Mouse (Mus musculus) midbrain, embryonic 10.5 days (tissue): ENCODE results near the gene Tapbp. TPM values are rescaled to one million over a fixed set of nuclear protein-coding genes. Genes with fewer than 3 reads are reported as not detected.
A peak's percentile ranks its signal among the peaks of the same experiment; 100 is the strongest.

Experiments used
- DNase-seq: peaks from one replicate; pipeline ENCODE4 v3.0.0-alpha.2; 2017; ENCODE audit warnings: low spot score
- H3K27ac ChIP-seq: fragments of 300-500 bp; sonication (generic); replicated peaks from 2 replicates; pipeline ENCODE4 v1.5.1; 2016; ENCODE audit warnings: mild to moderate bottlenecking
- H3K27me3 ChIP-seq: fragments of 300-500 bp; sonication (generic); 2 replicates; pipeline ENCODE4 v1.6.1; 2016; ENCODE audit warnings: low read depth, mild to moderate bottlenecking; ENCODE audit not compliant: poor library complexity, severe bottlenecking
- H3K36me3 ChIP-seq: fragments of 300-500 bp; sonication (generic); 2 replicates; pipeline ENCODE4 v1.6.1; 2016; ENCODE audit warnings: mild to moderate bottlenecking, moderate library complexity
- H3K4me1 ChIP-seq: fragments of 300-500 bp; sonication (generic); 2 replicates; pipeline ENCODE4 v1.6.1; 2016
- H3K4me3 ChIP-seq: fragments of 300-500 bp; sonication (generic); 2 replicates; pipeline ENCODE4 v1.5.1; 2016; ENCODE audit warnings: mild to moderate bottlenecking, moderate library complexity
- H3K9me3 ChIP-seq: fragments of 300-500 bp; sonication (generic); replicated peaks from 2 replicates; pipeline ENCODE4 v1.6.1; 2016; ENCODE audit warnings: mild to moderate bottlenecking
- WGBS: fragments of 180-500 bp; shearing (Covaris S2); methylation state at CpG from one replicate; pipeline ENCODE4 v1.1.7; 2016; 5-methylcytosine and 5-hydroxymethylcytosine counted together
- polyA plus RNA-seq: library from polyadenylated mRNA; unstranded; fragments of >200 nt; fragmentation: Nextera tagmentation; extraction: Ambion mirVana; gene quantifications from 2 replicates; pipeline ENCODE4 v1.2.1, GENCODE M21; 2016

The Tapbp gene
- polyA plus RNA-seq, 1 experiment from 2014 or later, result 14.9 TPM

DNA sequence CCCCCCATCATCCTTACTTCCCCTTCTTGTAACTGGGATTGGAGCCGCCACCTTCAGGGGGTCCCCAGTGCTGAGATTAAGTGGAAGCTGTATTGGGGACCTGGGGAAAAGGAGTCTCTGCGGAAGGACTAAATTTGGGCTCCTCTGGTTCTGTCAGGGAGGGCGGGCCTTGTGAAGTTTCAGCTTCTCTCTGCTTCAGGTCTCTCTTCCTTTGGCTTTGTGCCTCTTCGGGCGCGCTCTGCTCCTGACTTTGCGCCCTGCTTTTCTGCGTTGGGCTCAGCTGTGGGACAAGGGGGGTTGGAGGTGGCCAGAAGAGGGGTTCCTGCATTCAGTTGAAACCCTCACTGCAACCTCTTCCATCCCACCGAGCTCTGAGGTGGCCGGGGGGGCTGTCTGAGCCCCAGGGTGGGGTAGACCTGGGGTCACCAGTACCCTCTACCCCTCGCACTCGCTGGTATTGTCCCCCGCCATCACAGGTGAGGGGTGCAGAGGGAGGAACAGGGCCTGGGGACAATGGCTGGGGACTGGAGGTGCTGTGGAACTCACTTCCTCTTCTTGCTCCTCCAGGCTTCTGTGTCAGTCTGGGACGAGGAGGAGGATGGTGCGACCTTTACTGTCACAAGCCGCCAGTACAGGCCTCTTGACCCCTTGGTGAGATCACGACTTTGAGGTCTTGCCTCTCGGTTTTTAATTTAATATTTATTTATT is 15.6 kb downstream of the Tapbp start:
- no peaks in the 10 kb centered on the region for H3K27me3 ChIP-seq
- peak overlapping the region; percentile 97 for H3K4me3 ChIP-seq
- peaks cover 51% of the 10 kb centered on the region for H3K36me3 ChIP-seq
- peak overlapping the region; percentile 93; the same call in 1 of the 2 replicates for H3K27ac ChIP-seq
- WGBS, result 32% methylated on average over 18 of the region's 18 CpGs
- peaks cover 41% of the 10 kb centered on the region for H3K4me1 ChIP-seq
- no peaks in the 10 kb centered on the region for H3K9me3 ChIP-seq
- DNase-seq, result no peak

DNA sequence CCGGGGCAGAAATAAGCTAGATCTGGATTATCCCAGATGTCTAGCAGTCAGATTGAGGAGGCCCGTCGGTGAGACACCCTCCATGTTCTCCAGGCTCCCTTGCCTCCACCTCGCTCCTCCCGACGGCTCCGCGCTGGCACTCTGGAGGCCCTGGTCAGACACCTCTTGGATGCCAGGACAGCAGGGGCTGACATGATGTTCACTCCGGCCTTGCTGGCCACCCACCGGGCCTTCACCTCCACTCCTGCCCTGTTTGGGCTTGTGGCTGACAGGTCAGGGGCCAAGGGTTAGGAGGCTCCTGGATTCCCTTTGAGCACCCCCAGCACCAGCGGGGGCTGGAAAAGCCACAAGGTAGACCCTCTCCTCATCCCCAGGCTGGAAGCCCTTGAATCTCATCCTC is 16.2 kb downstream of the Tapbp start:
- Histone ChIP-seq H3K9me3 (no peaks in the 10 kb centered on the region), H3K27ac (no peak overlapping the region), H3K4me3 (peak overlapping the region; percentile 16; the same call in 1 of the 2 replicates), H3K27me3 (no peaks in the 10 kb centered on the region), H3K4me1 (peaks cover 41% of the 10 kb centered on the region), H3K36me3 (peaks cover 53% of the 10 kb centered on the region)
- DNase-seq, result no peak
- WGBS, result 89% methylated on average over 11 of the region's 11 CpGs

DNA sequence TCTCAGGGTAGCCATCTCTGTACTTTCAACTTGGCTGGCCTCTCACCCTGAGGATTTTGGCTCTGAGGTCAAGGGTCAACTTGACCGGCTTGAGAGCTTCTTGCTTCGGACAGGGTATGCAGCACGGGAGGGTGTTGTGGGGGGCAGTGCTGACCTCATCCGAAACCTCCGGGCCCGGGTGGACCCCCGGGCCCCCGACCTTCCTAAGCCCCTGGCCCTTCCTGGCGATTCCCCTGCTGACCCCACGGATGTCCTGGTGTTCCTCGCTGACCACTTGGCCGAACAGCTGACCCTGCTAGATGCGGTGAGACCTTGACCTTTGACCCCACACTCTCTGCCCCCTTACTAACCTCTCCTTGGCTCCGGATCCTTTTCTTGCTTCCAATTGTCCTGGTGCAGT is 16.7 kb downstream of the Tapbp start:
- no peak for DNase-seq
- 0 out of 2 replicates have a peak overlapping the region, but pooled peaks have one; percentile 8 for H3K4me3 ChIP-seq
- 87% methylated on average over 14 of the region's 14 CpGs for WGBS
- H3K4me1 ChIP-seq, result peaks cover 41% of the 10 kb centered on the region
- H3K27ac ChIP-seq, result no peak overlapping the region
- H3K36me3 ChIP-seq, result peaks cover 56% of the 10 kb centered on the region
- no peaks in the 10 kb centered on the region for H3K9me3 ChIP-seq
- H3K27me3 ChIP-seq, result no peaks in the 10 kb centered on the region

DNA sequence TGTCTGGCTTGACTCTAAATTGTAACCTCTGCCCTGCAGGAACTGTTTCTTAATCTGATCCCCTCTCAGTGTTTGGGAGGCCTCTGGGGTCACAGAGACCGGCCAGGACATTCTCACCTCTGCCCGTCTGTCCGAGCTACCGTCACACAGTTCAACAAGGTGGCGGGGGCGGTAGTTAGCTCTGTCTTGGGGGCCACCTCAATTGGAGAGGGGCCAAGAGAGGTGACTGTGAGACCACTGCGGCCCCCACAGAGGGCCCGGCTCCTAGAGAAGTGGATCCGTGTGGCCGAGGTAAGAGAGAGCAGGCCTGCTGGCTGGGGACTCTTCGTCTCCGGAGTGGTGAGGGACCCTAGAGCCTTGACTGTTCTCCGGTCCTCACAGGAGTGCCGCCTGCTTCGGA is 17.3 kb downstream of the Tapbp start:
- Histone ChIP-seq H3K27ac (no peak overlapping the region), H3K4me3 (no peak overlapping the region), H3K4me1 (peaks cover 37% of the 10 kb centered on the region), H3K36me3 (peaks cover 58% of the 10 kb centered on the region), H3K27me3 (no peaks in the 10 kb centered on the region), H3K9me3 (no peaks in the 10 kb centered on the region)
- WGBS, result 92% methylated on average over 15 of the region's 15 CpGs
- DNase-seq, result no peak

DNA sequence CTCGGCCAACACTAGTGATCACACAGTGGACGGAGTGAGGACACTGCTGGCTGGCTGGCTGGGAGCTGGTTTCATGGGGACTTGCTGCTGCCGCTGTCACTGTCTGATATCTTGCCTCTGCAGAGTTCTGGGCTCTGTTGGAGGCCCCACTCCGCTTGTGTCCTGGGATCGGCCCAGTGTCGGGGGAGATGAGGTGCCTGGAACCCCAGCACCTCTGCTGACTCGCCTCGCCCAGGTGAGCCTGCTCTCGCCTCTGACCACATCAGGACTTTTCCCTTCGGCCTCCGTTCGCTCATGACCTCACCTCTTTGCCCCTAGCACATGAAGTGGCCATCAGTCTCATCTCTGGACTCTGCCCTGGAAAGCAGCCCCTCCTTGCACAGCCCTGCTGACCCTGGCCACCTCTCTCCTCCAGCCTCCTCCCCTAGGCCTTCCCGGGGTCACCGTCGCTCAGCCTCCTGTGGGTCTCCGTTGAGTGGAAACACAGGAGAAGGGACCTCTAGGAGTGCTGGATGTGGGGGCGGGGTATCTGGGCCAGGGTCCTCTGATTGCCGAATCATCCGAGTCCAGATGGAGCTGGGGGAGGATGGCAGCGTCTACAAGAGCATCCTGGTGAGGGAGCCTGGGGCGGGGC is 19.8 kb downstream of the Tapbp start:
- H3K27ac ChIP-seq, result no peak overlapping the region
- no peaks in the 10 kb centered on the region for H3K9me3 ChIP-seq
- peaks cover 71% of the 10 kb centered on the region for H3K36me3 ChIP-seq
- H3K4me3 ChIP-seq, result peak overlapping the region; percentile 23; the same call in 1 of the 2 replicates
- peaks cover 29% of the 10 kb centered on the region for H3K4me1 ChIP-seq
- 89% methylated on average over 21 of the region's 21 CpGs for WGBS
- no peaks in the 10 kb centered on the region for H3K27me3 ChIP-seq
- no peak for DNase-seq

DNA sequence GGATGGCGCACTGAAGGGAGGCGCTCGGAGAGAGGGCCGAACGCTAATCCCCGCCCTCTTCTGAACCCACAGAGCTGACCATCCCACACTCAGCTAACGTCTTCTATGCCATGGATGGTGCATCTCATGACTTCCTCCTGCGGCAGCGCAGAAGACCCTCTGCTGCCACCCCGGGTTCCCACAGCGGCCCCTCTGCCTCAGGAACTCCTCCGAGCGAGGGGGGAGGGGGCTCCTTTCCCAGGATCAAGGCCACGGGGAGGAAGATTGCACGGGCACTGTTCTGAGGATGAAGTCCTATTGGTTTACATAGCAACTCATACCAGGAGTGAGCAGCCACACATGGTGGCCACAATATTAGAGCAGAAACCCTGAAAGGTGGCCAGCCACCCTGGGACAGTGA is 21.3 kb downstream of the Tapbp start:
- no peak for DNase-seq
- 86% methylated on average over 15 of the region's 15 CpGs for WGBS

DNA sequence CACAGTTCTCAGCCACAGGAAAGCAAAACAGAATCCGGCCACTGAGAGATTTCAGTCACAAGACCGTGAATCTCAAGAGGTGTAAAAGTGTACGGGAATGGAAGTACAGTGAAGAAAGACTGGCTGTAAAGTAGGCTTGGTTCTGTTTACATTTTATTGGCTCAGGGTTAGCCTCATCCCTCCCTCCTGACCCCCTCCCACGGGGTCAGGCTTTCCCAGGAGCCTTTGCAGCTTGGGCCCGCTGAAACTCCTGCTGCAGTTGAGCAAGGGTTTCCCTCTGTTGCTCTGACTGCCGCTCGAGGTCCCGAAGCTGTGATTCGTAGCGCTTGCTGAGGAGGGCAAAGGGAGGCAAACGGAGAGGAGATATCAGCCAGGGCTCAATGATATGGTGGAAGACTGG is 23.1 kb downstream of the Tapbp start:
- peaks cover 72% of the 10 kb centered on the region for H3K36me3 ChIP-seq
- WGBS, result 78% methylated on average over 11 of the region's 11 CpGs

More for the DNA sequence above, 21.3 kb downstream of the Tapbp start:
- H3K36me3 ChIP-seq, result peaks cover 72% of the 10 kb centered on the region
- peaks cover 28% of the 10 kb centered on the region for H3K4me1 ChIP-seq
- H3K27me3 ChIP-seq, result no peaks in the 10 kb centered on the region
- H3K4me3 ChIP-seq, result 0 out of 2 replicates have a peak overlapping the region, but pooled peaks have one; percentile 16
- no peak overlapping the region for H3K27ac ChIP-seq
- H3K9me3 ChIP-seq, result no peaks in the 10 kb centered on the region

DNA sequence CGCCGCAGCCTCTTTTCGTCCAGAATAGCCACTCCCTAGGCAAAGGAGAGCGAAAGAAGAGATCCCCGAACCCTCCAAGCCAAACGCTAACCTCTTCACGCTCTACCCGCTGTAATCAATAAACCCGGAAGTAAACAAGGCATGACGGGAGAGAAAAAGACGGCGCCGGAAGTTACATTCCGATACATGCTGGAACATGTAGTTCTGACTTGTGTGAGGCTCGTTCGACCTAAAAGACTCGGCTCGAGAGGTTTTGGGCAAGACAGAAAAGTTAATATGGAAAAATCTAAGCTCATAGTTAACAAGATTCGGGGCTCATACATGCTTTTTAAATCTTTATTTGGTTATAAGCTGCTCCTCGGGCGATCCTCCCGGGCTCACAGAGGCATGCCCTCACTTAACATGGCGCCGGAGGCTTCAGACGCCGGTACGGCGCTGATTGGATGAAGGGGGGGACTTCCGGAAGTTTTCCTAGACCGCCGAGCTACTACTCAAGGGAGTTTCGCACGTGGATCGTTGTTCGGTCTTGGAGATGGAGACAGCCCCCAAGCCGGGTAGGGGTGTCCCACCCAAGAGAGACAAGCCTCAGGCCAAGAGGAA is 24.6 kb downstream of the Tapbp start, which contains the start of the genes Pfdn6 and Wdr46:
TSS of gene Pfdn6 (minus strand) at position 138 of the 600 bp plus-strand sequence.
TSS of gene Wdr46 (plus strand) at position 455 of the 600 bp plus-strand sequence.
- WGBS, result under 1% methylated on average over 36 of the region's 36 CpGs

More for the DNA sequence above, 23.1 kb downstream of the Tapbp start:
- no peak for DNase-seq
- Histone ChIP-seq H3K4me1 (peaks cover 27% of the 10 kb centered on the region), H3K4me3 (peak overlapping the region; percentile 95), H3K27me3 (no peaks in the 10 kb centered on the region), H3K27ac (no peak overlapping the region), H3K9me3 (no peaks in the 10 kb centered on the region)

DNA sequence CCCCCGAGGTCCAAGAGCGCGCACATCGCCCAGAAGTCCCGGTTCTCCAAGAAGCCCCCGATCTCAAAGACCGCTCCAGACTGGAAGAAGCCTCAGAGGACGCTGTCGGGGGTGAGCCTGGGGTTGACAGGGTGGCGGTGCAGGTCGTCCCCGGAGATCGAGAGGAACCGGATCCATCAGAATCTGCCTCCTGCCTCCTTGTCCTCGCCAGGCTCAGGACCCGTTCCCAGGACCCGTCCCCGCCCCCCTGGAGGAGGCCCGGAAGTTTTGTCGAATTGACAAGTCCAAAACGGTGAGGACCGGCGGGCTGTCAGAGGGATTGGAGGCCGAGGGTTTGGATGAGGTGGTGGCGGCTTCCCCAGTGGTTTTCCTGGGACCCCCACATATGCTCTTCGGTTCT is 25.3 kb downstream of the Tapbp start:
- WGBS, result 3% methylated on average over 26 of the region's 26 CpGs
- H3K4me1 ChIP-seq, result peaks cover 27% of the 10 kb centered on the region
- peaks cover 72% of the 10 kb centered on the region for H3K36me3 ChIP-seq
- H3K4me3 ChIP-seq, result peak overlapping the region; percentile 95
- H3K27ac ChIP-seq, result peak overlapping the region; percentile 89
- no peaks in the 10 kb centered on the region for H3K9me3 ChIP-seq
- no peak for DNase-seq
- no peaks in the 10 kb centered on the region for H3K27me3 ChIP-seq

More for the DNA sequence above, 24.6 kb downstream of the Tapbp start, which contains the start of the genes Pfdn6 and Wdr46:
- DNase-seq, result peak; percentile 88
- peak within 1 kb of the TSS; percentile 95 for H3K4me3 ChIP-seq
- H3K36me3 ChIP-seq, result peaks cover 72% of the 10 kb centered on the region
- peak within 1 kb of the TSS; percentile 89 for H3K27ac ChIP-seq
- no peaks in the 10 kb centered on the region for H3K27me3 ChIP-seq
- H3K4me1 ChIP-seq, result peaks cover 27% of the 10 kb centered on the region
- H3K9me3 ChIP-seq, result no peaks in the 10 kb centered on the region

DNA sequence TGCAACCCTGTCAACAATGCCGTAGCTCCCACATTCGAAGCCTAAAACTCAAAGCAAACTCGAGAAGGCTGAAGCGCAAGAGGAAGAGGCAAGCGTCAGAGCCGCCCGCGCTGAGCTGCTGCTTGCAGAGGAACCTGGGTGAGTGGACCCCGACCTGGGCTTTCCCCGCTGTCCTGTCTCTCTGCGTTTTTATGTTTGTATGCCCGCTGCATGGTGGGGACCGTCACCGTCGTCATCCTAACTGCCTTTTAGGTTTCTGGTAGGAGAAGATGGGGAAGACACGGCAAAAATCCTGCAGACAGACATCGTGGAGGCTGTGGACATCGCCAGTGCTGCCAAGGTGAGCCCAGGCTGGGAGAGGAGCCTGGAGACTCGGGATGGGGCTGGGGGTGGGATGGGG is 25.7 kb downstream of the Tapbp start:
- 62% methylated on average over 19 of the region's 19 CpGs for WGBS
- H3K9me3 ChIP-seq, result no peaks in the 10 kb centered on the region

DNA sequence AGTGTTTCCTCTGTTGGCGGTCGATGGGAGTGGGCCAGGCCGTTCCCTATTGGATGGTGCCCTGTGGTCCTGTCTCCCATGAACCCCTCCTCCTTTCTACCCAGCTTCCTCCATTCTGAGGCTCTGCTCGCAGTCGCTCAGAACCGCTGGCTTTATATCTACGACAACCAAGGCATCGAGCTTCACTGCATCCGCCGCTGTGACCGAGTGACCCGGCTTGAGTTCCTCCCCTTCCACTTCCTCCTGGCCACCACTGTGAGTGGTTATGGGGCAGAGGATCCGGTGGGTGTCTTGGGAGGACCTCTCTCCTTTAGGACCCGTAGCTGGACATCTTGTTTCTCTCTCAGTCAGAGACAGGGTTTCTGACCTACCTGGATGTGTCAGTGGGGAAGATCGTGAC is 27.8 kb downstream of the Tapbp start:
- peaks cover 27% of the 10 kb centered on the region for H3K4me1 ChIP-seq
- WGBS, result 94% methylated on average over 15 of the region's 15 CpGs
- H3K4me3 ChIP-seq, result 0 out of 2 replicates have a peak overlapping the region, but pooled peaks have one; percentile 24
- no peaks in the 10 kb centered on the region for H3K9me3 ChIP-seq
- no peak overlapping the region for H3K27ac ChIP-seq
- DNase-seq, result no peak
- H3K27me3 ChIP-seq, result no peaks in the 10 kb centered on the region
- peaks cover 70% of the 10 kb centered on the region for H3K36me3 ChIP-seq

More for the DNA sequence above, 25.7 kb downstream of the Tapbp start:
- Histone ChIP-seq H3K27ac (no peak overlapping the region; the same call in 1 of the 2 replicates), H3K27me3 (no peaks in the 10 kb centered on the region), H3K4me1 (peaks cover 27% of the 10 kb centered on the region), H3K4me3 (peak overlapping the region; percentile 95), H3K36me3 (peaks cover 72% of the 10 kb centered on the region)
- DNase-seq, result no peak

DNA sequence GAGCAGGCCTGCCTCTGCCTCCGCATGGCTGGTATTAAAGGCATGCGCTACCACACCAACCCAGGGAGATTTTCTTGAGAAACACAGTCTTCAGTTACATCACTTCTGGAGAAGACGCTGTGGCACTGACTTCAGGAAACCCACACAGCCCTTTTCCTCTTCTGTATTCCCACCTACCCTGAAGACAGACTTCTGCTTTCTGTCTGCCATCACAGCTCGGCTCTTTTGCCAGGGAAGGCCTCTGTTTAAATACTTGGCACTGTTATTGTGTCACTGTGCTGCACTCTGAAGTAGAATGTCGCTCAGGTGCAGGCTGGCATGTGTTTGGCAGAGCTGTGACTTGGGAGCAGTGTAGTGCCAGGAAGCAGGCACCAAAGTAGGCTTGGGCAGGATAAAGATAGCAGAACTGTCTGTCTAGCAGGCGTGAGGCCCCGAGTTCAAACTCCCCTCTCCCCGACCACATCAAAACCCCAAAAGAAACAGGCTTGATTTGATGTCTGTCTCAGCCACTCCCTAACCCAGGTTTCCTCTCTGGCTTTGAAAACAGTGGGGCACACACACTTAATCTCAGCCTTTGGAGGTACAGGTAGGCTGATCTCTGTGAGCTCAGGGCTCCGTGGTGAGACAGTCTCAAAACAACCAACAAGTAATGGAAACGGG is 31.9 kb downstream of the Tapbp start:
- H3K4me1 ChIP-seq, result peaks cover 32% of the 10 kb centered on the region
- no peak for DNase-seq
- peaks cover 91% of the 10 kb centered on the region for H3K36me3 ChIP-seq
- WGBS, result 93% methylated on average over 10 of the region's 10 CpGs
- H3K27me3 ChIP-seq, result no peaks in the 10 kb centered on the region
- H3K9me3 ChIP-seq, result no peaks in the 10 kb centered on the region
- H3K4me3 ChIP-seq, result no peak overlapping the region
- H3K27ac ChIP-seq, result no peak overlapping the region
